Mouse (Mus musculus): ENCODE results near the gene Foxd4. TPM values are rescaled to one million over a fixed set of nuclear protein-coding genes. Genes with fewer than 3 reads are reported as not detected.

The Foxd4 gene
- polyA plus RNA-seq (2012; rRNA removed) (not detected in 2 replicates), polyA plus RNA-seq (2014; fragmentation: Nextera tagmentation; extraction: Ambion mirVana) (not detected in 2 replicates)

- no peaks in the 10 kb centered on the region for H3K36me3 ChIP-seq (replicated peaks; ENCODE audit: control insufficient read depth, insufficient read depth, low read depth)
- H3K4me3 ChIP-seq (ENCODE audit: insufficient read depth in 1 of 2, low read depth in 2 of 2, low read length in 2 of 2) = peak within 1 kb of the TSS in 1 of 2 experiments; percentile 12; a peak in 1 of 4 replicates
- H3K4me2 ChIP-seq (ENCODE audit: low read depth) = peak within 1 kb of the TSS; percentile 34
- H3K4me1 ChIP-seq (replicated peaks; ENCODE audit: control insufficient read depth in 2 of 2, insufficient read depth in 2 of 2, low read length in 1 of 2) = no peaks in the 10 kb centered on the region
- DNase-seq (ENCODE audit: low read depth in 3 of 3, low spot score in 3 of 3) = no peak
- no peak for ATAC-seq (ENCODE audit: insufficient read depth)
- H3K27ac ChIP-seq = no peak within 1 kb of the TSS
- TF ChIP-seq CTCF (IDR thresholded peaks at IDR 0.05; ENCODE audit: low read depth) (no peak), EP300 (IDR thresholded peaks at IDR 0.05; ENCODE audit: low read depth) (no peak)
- H3K9me3 ChIP-seq (ENCODE audit: control insufficient read depth, low read length) = no peaks in the 10 kb centered on the region
- WGBS (ENCODE audit: insufficient replicate concordance) = under 1% methylated on average over 27 of the region's 27 CpGs
- peaks cover 77% of the 10 kb centered on the region for H3K27me3 ChIP-seq (ENCODE audit: control insufficient read depth, insufficient read depth, low read length)
- H3K9ac ChIP-seq (replicated peaks) = no peak within 1 kb of the TSS
Observed at GRCm38 (mm10) chr19:24900581-24901220, at the start of gene Foxd4. Foxd4 (minus strand) TSS chr19:24901197.

GRCm38 (mm10) chr19:24945521-24946262 lies 44.7 kb upstream of the Foxd4 start:
- Histone ChIP-seq H3K9ac (replicated peaks) (no peak overlapping the region), H3K36me3 (replicated peaks; ENCODE audit: control insufficient read depth, insufficient read depth, low read depth) (no peaks in the 10 kb centered on the region; the same call in 1 of the 2 replicates), H3K9me3 (ENCODE audit: control insufficient read depth, low read length) (no peaks in the 10 kb centered on the region), H3K27ac (no peak overlapping the region), H3K4me2 (ENCODE audit: low read depth) (no peak overlapping the region), H3K4me3 (ENCODE audit: insufficient read depth in 1 of 2, low read depth in 2 of 2, low read length in 2 of 2) (no peak overlapping the region), H3K4me1 (replicated peaks; ENCODE audit: control insufficient read depth in 2 of 2, insufficient read depth in 2 of 2, low read length in 1 of 2) (no peaks in the 10 kb centered on the region), H3K27me3 (ENCODE audit: control insufficient read depth, insufficient read depth, low read length) (no peaks in the 10 kb centered on the region)
- ATAC-seq (ENCODE audit: insufficient read depth) (no peak), DNase-seq (ENCODE audit: low read depth in 3 of 3, low spot score in 3 of 3) (no peak)
- TF ChIP-seq CTCF (IDR thresholded peaks at IDR 0.05; ENCODE audit: low read depth) (no peak), EP300 (IDR thresholded peaks at IDR 0.05; ENCODE audit: low read depth) (no peak)

GRCm38 (mm10) chr19:24937084-24937483 lies 36.1 kb upstream of the Foxd4 start:
- TF ChIP-seq EP300 (IDR thresholded peaks at IDR 0.05; ENCODE audit: low read depth) = no peak
- TF ChIP-seq CTCF (IDR thresholded peaks at IDR 0.05; ENCODE audit: low read depth) = no peak
- no peaks in the 10 kb centered on the region; the same call in 1 of the 2 replicates for H3K36me3 ChIP-seq (replicated peaks; ENCODE audit: control insufficient read depth, insufficient read depth, low read depth)
- no peaks in the 10 kb centered on the region for H3K9me3 ChIP-seq (ENCODE audit: control insufficient read depth, low read length)
- WGBS (ENCODE audit: insufficient replicate concordance) = 83% methylated on average over 1 of the region's 1 CpGs
- H3K4me1 ChIP-seq (replicated peaks; ENCODE audit: control insufficient read depth in 2 of 2, insufficient read depth in 2 of 2, low read length in 1 of 2) = no peaks in the 10 kb centered on the region
- no peak overlapping the region for H3K9ac ChIP-seq (replicated peaks)
- DNase-seq (ENCODE audit: low read depth in 3 of 3, low spot score in 3 of 3) = no peak
- no peak for ATAC-seq (ENCODE audit: insufficient read depth)
- H3K27me3 ChIP-seq (ENCODE audit: control insufficient read depth, insufficient read depth, low read length) = no peaks in the 10 kb centered on the region
- no peak overlapping the region for H3K27ac ChIP-seq
- no peak overlapping the region for H3K4me2 ChIP-seq (ENCODE audit: low read depth)
- H3K4me3 ChIP-seq (ENCODE audit: insufficient read depth in 1 of 2, low read depth in 2 of 2, low read length in 2 of 2) = no peak overlapping the region

GRCm38 (mm10) chr19:24929041-24929440 lies 28.0 kb upstream of the Foxd4 start:
- ATAC-seq (ENCODE audit: insufficient read depth) = no peak
- Histone ChIP-seq H3K36me3 (replicated peaks; ENCODE audit: control insufficient read depth, insufficient read depth, low read depth) (no peaks in the 10 kb centered on the region; the same call in 1 of the 2 replicates), H3K4me2 (ENCODE audit: low read depth) (no peak overlapping the region), H3K9ac (replicated peaks) (no peak overlapping the region), H3K27ac (no peak overlapping the region), H3K4me3 (ENCODE audit: insufficient read depth in 1 of 2, low read depth in 2 of 2, low read length in 2 of 2) (no peak overlapping the region), H3K27me3 (ENCODE audit: control insufficient read depth, insufficient read depth, low read length) (no peaks in the 10 kb centered on the region), H3K4me1 (replicated peaks; ENCODE audit: control insufficient read depth in 2 of 2, insufficient read depth in 2 of 2, low read length in 1 of 2) (no peaks in the 10 kb centered on the region), H3K9me3 (ENCODE audit: control insufficient read depth, low read length) (no peaks in the 10 kb centered on the region)
- TF ChIP-seq CTCF (IDR thresholded peaks at IDR 0.05; ENCODE audit: low read depth) (no peak), EP300 (IDR thresholded peaks at IDR 0.05; ENCODE audit: low read depth) (no peak)
- WGBS (ENCODE audit: insufficient replicate concordance) = 63% methylated on average over 1 of the region's 1 CpGs
- DNase-seq (ENCODE audit: low read depth in 3 of 3, low spot score in 3 of 3) = no peak

- Histone ChIP-seq H3K4me3 (ENCODE audit: insufficient read depth in 1 of 2, low read depth in 2 of 2, low read length in 2 of 2) (no peak overlapping the region), H3K9ac (replicated peaks) (no peak overlapping the region), H3K27ac (no peak overlapping the region), H3K36me3 (replicated peaks; ENCODE audit: control insufficient read depth, insufficient read depth, low read depth) (peaks cover 6% of the 10 kb centered on the region; the same call in 1 of the 2 replicates), H3K27me3 (ENCODE audit: control insufficient read depth, insufficient read depth, low read length) (no peaks in the 10 kb centered on the region), H3K4me1 (replicated peaks; ENCODE audit: control insufficient read depth in 2 of 2, insufficient read depth in 2 of 2, low read length in 1 of 2) (no peaks in the 10 kb centered on the region), H3K4me2 (ENCODE audit: low read depth) (no peak overlapping the region), H3K9me3 (ENCODE audit: control insufficient read depth, low read length) (no peaks in the 10 kb centered on the region)
- TF ChIP-seq CTCF (IDR thresholded peaks at IDR 0.05; ENCODE audit: low read depth) (no peak), EP300 (IDR thresholded peaks at IDR 0.05; ENCODE audit: low read depth) (no peak)
- ATAC-seq (ENCODE audit: insufficient read depth) (no peak), DNase-seq (ENCODE audit: low read depth in 3 of 3, low spot score in 3 of 3) (no peak)
- WGBS (ENCODE audit: insufficient replicate concordance) = 81% methylated on average over 5 of the region's 5 CpGs
Observed at GRCm38 (mm10) chr19:24920866-24921265, 19.9 kb upstream of the Foxd4 start.
